Mouse (Mus musculus): ENCODE measurements around the gene Sec23b. TPM values are rescaled to one million over a fixed set of nuclear protein-coding genes. Genes with fewer than 3 reads are reported as not detected.
A peak's percentile ranks its signal among the peaks of the same experiment; 100 is the strongest.

Sec23b gene
- total RNA-seq, 2 experiments from 2014 or later = 37.6 to 37.7 TPM

DNA sequence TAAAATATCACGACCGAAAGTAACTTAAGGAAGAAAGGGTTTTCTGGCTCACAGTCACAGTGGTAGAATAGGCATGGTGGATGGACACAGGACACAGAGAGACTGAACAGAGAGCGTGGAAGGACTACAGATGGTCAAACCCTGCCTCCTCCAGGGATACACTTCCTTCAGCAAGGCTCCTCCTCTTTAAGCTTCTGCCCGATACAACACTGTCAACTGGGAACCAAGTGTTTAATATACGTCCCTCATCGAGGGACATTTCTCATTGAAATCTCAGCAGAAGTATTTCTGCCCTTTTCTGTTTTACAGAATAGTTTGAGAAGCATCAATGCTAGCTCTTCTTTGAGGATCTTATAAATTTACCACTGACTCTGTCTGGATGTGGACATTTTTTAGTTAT is 57.9 kb downstream of the Sec23b start:
- DNase-seq = no peak

DNA sequence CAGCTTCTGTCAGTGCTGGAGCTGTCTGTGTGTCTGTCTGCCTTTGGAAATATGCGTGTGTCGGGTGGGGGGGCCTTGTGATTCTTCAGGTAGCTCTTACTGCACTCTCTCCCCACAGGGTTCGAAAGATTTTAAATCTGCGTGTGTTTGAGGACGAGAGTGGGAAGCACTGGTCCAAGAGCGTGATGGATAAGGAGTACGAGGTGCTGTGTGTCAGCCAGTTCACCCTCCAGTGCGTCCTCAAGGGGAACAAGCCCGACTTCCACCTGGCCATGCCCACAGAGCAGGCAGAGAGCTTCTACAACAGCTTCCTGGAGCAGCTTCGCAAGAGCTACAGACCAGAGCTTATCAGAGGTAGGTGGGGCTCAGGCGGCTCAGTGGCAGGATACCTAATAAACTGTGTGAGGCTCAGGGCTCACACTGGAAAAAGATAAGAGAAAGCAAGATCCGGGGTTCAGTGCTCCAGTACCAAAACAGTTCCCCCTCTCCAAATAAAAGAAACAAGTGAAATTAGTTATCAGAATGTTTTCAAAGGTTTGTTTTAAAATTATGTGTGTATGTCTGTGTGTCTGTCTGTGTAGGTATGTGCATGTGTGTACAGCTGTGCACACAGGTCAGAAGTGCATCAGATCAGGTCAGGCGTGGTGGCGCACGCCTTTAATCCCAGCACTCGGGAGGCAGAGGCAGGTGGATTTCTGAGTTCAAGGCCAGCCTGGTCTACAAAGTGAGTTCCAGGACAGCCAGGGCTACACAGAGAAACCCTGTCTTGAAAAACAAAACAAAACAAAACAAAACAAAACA is 61.2 kb downstream of the Sec23b start:
- DNase-seq = no peak

DNA sequence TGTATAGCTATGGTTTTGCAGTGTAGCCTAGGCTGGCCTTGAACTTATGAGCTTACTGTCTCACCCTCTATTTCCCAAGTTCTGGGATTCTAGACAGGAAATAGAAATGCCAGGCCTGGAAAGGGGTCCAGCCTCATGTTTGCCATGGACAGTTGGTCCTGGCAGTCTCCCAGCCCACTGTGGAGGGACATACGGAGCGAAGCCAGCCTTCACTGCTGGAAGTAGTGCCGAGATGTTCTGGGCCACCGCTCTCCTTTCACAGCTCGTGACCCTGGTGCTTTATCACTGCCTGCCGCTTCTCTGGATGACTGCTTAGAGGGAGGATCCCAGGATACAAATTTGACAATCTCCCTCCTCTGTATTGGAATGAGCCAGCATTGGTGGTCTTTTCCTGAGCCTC is 65.5 kb downstream of the Sec23b start:
- DNase-seq = no peak

DNA sequence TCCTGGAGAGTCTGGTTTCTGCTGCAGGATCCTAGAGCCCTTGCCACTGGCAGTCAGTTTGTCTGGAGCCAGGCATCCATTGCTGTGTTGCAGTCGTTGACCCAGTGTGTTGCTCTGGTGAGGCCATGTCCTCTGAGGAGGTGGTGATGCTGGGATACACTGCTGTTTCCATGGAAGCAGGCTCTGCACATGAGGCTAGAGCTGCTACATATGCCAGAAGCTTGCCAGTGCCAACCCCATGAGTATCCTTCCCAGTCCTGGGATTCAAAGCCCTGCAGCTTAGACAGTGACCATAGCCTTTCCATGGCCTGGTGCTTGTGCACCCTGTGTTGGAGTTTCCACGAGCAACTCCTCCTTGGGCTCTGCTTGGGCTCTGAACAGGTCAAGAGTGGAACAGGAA is 77.5 kb downstream of the Sec23b start:
- no peak for DNase-seq

DNA sequence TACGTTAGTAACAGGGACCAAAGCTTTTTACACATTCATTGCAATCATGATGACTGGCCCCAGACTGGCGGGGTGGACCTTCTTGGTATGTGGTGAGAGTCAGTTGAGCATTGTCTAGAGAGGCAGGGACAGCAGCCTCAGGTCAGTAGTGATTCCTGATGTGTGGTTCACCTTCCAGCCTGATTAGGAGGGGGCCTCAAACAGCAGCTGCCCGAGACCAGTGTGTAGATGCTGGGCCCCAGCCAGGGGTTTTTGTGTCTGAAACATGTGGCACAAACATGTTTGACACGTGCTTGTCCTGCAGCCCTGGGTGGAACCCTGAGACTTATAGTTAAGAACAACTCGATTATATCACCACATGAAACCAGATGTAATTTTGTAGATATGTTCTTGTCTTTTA is 78.2 kb downstream of the Sec23b start:
- DNase-seq = no peak

DNA sequence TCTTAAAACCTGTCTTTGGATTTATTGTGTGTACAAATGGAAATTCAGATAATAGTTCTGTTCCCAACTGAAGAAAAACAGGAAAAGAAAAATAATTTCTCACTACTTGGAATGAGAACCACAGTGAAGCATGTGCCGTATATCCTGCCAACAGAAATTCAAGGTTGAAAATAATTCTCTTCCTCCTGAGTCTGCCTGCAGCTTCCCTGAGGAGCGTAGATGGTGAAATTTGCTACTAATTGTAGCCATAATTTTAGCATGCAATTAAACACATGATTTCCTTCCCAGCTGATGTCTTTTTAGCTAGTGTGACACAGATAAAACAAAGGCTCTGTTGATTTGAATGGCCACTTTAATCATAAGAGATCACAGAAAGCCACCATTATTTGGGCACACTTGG is 78.7 kb downstream of the Sec23b start:
- no peak for DNase-seq

DNA sequence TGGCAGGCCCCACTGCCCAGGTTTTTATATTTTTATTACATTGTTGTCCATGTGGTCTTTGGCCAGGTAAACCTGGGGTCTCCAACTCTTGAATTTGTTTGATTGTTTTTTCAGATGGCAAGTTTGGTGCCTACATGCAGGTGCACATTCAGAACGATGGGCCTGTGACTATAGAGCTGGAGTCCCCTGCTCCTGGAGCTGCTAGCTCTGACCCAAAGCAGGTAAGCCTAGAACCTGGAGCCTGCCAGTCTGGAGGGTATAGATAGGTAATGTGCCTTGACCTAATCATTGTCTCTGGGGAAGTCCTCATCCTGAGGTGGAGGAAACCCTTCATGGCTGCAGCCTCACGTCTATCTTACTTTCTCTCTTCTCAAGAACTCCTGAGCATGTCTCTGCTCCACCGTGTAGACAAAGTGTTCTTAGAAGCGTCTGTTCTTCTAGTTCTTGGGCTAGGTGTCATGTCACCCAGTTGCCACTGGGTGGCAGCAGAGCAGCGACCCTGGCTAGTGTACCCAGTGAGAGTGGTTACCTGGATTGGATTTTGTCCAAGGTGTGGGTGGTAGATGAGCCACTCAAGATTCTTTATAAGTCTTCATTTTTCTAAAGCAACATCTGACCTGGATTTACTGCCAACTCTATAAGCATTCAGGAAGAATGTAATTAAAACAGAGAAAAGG is 79.8 kb downstream of the Sec23b start:
- DNase-seq = peak; percentile 71

DNA sequence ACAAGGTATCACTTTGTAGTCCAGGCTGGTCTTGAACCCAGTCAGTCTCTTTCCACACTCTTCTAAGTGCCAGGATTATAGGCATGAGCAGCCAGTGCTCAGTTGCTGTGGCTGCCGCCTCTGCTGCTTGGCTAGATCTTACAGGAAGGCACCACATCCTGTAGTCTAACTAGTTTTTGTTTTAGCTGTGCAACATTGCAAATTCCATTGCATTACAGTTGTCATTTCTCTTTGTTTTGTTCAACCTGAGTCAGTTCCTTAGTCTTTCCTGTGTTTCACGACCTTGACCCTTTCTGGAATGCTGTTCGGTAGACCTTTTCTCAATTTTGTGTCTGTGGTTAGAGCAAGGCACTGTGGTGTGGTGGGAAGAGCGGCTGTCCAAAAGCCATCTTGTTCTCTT is 81.2 kb downstream of the Sec23b start:
- no peak for DNase-seq

DNA sequence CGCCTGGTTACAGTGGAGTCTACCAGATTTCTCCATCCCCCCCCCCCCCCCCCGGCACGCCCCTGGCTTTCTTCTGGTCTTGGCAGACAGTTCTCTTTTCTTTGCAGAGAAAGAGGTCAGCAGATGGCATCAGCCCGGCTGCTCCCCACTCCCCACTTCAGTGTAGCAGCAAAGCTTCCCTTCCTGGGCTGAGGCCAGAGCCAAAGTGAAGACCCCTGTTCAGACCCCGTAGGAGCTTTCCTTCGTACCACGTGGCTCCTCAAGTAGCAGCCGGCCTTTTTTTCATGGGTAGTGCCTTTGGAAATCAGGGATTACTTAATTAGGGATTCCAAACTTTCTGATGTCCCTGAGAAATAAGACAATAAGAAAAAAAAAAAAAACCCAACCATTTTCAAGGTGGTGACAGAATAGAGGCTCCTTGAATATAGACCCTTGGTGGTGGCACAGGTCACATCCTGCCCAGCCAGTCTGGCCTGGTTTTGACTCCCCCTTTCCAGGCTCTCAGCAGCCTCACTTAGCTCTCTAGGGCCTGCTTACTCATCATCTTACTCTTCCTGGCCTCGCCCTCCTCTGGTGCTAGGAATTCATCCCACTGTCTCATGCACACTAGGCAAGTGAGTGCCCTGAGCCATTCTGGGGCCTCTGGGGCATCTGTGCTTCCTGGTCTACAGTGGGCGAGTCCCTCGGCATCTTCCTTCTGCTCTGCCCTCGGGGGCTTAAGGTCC is 81.8 kb downstream of the Sec23b start:
- DNase-seq = no peak

DNA sequence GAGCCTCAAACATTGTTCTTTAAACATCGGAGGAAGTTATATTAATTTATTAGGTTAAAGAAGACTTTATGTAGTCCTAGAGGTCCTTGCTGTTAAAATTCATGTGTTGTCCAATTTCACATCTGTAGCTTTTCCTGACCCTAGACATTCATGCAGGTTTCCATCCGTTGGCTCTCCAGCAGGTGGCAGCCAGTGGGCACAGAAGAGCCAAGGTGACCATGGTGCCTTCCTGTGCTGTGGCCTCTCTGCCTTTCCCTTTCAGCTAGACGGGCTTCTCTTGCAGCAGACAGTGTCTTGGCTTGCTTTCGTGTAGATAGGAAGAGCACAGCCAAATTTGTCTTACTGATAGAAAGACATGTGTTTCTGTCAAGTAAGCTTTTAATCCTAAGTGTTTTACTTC is 82.7 kb downstream of the Sec23b start:
- DNase-seq = peak; percentile 62

DNA sequence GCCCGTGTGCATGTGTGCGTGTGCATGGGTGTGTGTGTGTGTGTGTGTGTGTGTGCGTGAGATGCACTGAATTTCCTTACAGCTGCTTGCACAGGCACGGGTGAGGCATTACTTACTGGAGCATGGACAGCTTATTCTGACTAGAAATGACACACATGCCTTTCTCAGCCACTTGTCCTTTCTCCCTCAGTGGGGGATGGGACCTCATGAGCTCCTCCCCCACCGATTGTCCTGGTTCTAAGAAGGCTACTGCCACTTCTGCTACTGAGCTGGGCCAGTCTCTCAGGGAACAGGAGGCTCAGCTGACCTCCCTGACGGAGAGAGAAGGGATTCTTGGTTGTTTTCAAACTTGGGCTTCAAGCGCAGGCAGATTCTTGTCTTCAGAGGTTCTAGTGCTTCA is 84.1 kb downstream of the Sec23b start:
- no peak for DNase-seq

Small RNA genes lying within 50 kb of the gene (microRNA-seq; reads per million reads assigned to microRNA genes)
- 0 reads per million in 2 experiments for gene Gm24823

Other genes starting within 250 kb of the Sec23b start
- not detected for gene Ovol2, start 224.1 kb upstream of the Sec23b start, total RNA-seq (2021)
- 10 to 100 TPM; 28.5 to 29.0 TPM for gene Kat14, start 187.2 kb upstream of the Sec23b start, total RNA-seq (2021)
- 10 to 100 TPM in 1 of 2 experiments, 1 to 10 TPM in 1; 9.3 to 11.7 TPM for gene Pet117, start 187.2 kb upstream of the Sec23b start, total RNA-seq (2021)
- gene Dzank1, start 28.8 kb upstream of the Sec23b start, total RNA-seq (2021) = 1 to 10 TPM; 1.5 to 2.6 TPM
- 10 to 100 TPM; 18.5 to 19.5 TPM for gene Polr3f, start 28.5 kb upstream of the Sec23b start, total RNA-seq (2021)
- 10 to 100 TPM; 11.2 to 11.8 TPM for gene Rbbp9, start 5.4 kb upstream of the Sec23b start, total RNA-seq (2021)
- gene Smim26, start 37.8 kb downstream of the Sec23b start, total RNA-seq (2021) = 10 to 100 TPM; 52.3 to 53.8 TPM
- gene Dtd1, start 43.7 kb downstream of the Sec23b start, total RNA-seq (2021) = 10 to 100 TPM; 12.4 to 13.3 TPM

All from heart, postnatal 4 days (tissue).